Mouse (Mus musculus) c-Kit-positive CD71-positive TER-119-positive erythroid progenitor cells, embryonic 14.5 days (primary cell): ENCODE data around the gene Xrra1.
A peak's percentile ranks its signal among the peaks of the same experiment; 100 is the strongest.
"Not testable (repeated sequence)": the region's sequence is repeated elsewhere in the genome, so short reads cannot be mapped to it uniquely, and the experiment has no call there.

ENCODE experiments used
- DNase-seq: peaks from one replicate; pipeline ENCODE4 v3.0.0-alpha.2; 2013; ENCODE audit warnings: low spot score

The Xrra1 gene

DNA sequence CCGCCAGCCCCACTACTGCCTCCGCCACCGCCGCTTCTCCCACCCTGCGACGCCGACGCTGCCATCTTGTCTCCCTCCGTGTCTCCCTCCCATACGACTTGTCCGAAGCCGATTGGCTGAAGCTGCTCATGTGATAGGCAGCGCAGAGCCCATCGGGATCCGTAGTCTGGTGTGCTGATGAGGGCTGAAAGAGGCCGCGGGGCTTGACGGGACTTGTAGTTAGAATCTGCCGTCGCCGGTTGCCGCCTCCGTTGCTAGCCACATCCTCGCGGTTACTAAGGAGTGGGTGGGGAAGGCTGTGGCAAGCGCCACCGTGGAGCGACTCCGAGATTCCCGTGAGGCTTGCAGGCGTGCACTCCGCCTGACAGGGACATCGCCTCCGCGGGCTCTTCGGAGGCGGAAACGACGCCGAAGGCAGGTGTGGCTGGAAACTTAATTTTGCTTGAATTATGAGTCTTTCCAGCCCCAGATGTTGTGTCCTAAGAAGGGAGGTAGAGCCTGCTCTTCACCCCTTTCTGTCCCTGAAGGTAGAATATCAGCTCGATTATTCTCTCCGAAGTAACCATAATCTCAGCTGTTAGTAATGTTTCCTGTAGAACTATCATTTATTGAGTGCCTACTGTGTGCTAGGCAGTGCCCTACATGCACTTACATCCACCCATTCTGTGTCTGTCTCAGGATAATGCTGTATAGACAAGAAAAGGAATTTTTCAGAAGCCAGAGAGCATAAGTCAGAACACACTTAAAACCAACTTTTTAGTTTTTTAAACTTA lies at the start of gene Xrra1:
Gene Xrra1, plus strand, starts transcription at position 304 of the 773 bp plus-strand sequence.
- DNase-seq = peak; percentile 97

DNA sequence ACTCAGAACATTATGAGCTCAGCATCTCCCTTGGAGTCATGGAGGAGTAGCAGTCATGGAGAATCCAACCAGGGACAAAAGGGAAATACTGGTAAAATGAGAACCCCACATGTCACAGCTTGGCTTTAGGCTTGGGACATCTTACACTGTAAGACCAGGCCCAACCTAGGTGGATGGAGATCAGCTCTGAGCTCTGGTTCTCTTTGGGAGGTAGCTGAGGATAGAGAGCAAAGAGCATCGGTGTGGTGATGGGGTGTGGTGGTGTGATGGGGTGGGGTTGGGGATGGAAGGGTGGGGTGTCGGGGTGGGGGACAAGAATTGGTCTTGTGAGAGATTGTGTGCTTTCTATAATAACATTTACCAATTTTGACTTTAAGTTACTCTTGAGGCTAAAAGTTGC lies 48.1 kb upstream of the Xrra1 start:
- DNase-seq = no peak

DNA sequence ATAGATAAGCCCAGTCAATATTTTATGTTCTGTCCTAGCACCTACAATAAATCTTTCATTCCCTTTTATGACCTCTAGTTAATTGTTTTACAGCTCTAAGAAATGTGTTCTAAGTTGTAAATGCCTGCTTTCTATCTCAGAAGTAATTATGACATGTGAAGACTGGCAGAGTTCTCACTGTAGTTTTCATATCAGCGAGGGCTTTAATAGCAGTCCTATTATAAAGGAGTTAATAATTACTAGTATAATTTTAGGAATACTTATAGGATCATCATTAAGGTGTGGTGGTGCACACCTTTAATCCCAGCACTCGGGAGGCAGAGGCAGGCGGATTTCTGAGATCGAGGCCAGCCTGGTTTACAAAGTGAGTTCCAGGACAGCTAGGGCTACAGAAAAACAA lies 47.3 kb upstream of the Xrra1 start:
- no peak for DNase-seq

DNA sequence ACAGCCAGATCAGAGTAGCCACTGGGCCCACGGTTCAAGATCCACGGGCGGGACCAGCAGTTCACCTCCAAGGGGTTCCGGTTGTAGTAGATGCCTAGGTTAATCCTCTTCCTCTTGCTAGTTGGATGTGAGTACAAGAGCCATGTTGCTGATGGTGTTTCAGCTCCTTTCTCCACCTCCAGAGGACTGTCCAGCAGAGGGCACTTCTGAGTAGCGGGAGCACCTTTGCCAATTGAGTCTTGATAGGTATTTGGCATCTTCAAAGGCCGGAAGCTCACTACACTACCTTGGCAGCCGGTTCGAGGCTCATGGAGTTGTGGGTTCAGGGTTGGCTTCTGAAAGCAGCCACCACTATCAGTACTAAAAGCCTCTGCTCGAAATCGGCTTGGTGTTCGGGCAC lies 45.5 kb upstream of the Xrra1 start:
- DNase-seq = no peak

DNA sequence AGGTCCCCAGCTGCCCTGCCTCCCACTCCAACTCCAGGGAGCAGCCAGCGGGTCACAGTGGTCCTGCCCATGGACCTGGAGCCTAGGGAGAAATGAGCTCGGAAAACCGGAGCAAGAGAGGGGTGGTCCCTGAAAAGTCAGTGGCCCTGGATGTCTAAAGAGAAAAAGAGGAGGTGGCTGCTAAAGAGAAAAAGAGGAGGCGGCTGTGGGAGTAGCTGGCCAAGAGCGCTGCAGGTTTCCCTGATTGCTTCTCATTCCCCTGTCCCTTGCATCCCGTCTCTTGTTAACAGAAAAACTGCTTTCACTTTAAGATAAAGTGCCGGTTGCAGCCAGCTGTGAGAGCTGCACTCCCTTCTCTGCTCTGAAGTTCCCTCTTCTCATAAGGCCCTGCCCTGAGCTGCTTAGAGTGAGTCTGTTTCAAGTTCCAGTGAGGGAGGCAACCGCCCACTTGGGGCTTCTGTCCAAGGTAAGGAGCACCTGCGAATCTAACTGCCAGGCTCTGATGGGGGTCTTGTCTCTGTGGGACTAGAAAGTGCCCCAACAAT lies 40.7 kb upstream of the Xrra1 start:
- not testable (repeated sequence) for DNase-seq

DNA sequence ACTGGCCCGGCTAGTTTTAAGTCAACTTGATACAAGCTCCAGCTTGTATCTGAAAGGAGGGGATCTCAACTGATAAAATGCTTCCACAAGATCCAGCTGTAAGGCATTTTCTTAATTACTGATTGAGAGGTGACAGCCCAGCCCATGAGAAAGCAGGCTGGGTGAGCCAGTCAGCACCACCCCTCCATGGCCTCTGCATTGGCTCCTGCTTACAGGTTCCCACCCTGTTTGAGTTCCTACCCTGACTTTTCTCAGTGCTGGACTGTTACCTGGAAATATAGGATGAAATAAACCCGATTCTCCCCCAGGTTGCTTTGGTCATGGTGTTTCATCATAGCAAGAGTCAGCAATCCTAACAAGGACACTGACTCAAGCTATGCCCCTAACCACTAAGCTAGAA lies 37.0 kb upstream of the Xrra1 start:
- no peak for DNase-seq

DNA sequence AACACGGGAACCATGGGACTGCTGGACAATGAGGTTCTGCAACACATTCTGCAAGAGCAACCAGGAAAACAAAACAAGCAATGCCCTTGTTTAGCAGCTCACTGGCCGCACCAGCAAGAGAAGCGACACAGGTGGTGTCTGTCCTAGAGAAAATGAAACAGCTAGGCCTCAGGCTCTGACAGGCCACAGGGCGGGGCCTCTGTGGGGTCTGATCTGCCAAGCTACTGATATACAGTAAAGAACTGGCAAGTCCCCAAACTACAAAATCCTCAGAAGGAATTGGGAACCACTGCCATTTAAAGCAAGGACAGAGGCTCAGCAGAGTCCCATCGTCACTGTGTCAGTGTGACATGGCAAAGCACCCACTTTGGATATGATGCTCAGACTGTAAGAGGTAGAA lies 36.5 kb upstream of the Xrra1 start:
- peak; percentile 68 for DNase-seq

DNA sequence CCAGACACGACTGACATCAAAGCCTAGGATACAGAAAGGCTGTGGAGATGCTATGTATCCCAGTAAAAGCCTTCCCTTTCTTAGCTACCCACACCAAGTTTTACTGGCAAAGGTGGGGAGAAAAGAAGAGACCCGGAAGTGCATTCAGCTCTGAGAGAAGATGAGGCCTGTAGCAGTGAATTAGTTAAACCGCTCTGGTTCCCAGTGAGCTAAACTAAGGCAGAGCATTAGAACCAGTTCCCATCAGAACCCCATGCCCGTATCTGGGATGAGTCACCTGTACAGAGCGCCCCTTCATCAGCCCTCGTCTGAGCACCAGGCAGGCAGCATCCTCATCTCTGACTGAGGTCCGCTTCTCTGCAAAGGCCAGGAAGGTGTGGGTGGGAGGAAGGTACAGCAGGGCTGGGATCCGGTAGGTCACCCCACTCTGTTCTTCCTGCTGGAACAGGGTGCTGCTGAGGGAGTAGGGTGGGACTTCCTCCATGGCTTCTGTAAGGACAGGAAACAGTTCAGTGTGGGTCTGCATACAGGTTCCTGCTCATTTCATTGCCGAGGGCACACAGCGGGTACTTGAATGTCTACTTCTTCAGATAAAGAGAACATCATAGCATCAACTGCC lies 35.8 kb upstream of the Xrra1 start:
- no peak for DNase-seq

DNA sequence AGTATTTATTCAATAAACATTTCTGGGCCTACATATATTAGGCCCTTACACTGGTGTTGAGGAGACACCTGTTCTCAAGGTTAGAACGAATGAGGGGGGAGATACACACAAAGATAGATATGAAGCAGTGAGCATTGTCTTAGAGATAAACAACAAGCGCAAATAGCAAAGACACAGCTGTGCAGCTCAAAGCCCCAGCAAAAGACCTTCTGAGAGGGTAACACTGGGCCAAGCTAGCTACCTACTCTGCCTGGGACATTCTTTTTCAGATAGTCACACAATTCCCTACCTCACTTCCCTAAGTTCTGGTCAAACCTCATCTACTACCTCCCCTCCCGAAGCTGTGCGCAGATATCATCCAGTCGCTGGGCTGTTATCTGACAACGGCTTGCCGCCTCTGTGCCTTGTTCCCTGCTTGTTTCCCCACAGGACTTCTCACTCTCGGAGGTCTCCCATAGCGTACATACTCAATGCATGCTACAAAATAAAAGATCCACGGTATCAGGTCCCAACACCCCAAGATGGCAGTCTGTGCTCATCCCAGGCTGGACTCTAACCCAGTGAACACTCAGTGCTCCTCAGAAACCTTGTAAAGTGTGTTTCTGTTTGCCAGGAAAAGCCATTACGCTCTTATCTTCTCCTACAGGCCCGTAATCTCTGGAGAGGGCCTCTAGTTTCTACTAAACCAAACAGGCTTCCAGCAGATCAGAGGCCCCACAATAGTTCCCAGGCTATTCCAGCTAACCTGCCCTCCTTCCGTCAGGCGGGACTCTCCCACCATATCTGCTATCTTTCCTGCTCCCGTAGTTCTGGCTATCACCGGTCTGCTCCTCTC lies 34.0 kb upstream of the Xrra1 start:
- peak; percentile 82 for DNase-seq

DNA sequence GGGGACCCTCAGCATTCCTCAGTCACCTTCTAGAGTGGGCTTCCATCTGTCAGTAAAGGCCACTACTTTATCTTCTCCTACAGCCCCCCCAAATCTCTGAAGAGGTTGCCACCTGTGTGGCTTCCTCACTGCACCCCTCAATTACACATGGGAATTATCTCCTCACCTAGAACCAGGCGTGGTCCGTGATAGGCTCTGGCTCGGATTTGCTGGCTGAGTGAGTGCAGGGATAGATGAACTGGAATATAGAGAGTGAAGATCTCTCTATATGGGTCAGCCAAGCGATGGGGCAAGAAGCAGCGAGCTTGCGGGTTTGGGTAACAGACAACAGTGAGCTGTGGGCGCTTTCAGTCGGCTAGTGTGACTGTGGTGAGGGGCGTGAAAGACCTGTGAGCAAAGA lies 33.4 kb upstream of the Xrra1 start:
- no peak for DNase-seq

DNA sequence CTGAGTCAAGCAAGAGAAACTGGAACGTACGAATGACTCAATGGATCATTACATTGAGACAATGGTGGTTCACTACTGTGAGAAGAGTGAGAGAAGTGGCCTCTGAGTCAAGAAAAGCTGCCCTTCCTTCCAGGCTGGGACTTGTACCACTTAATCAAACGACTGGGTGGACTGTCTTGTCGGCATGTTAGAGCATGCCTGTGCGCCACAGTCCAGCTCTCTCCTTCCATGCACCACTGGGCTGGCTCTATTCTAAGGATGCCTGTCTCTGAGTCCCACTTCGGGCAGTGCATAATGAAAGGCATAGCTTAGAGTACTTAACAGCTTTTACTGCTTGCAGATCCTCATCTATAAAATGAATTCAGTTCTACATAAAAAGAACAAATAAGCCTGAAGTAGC lies 32.8 kb upstream of the Xrra1 start:
- no peak for DNase-seq

DNA sequence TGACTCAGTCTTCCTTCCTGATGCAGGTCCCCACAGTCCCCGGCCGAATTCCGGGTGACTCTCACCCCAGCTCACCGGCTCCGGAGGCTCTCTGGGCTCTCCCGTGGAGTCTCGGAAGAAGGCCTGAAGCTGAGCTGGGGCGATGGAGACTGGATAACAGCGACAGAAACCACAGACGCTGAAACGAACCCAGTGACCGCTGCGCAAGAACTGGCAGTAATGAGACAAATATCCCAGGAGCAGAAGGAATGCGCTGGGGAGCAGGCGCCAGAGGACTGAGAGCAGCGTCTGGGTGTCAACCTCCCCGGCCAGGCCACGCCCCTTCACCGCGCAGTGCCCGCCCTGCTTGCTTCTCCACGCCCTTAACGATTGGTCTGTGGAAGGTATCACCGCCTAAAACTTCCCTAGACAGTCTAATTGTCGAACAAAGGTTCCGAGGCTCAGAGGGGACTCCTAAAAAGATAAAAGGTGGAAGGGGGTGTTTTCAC lies 30.8 kb upstream of the Xrra1 start, which contains the start of gene Neu3:
Gene Neu3, minus strand, starts transcription at position 335 of the 488 bp plus-strand sequence.
- peak; percentile 93 for DNase-seq

DNA sequence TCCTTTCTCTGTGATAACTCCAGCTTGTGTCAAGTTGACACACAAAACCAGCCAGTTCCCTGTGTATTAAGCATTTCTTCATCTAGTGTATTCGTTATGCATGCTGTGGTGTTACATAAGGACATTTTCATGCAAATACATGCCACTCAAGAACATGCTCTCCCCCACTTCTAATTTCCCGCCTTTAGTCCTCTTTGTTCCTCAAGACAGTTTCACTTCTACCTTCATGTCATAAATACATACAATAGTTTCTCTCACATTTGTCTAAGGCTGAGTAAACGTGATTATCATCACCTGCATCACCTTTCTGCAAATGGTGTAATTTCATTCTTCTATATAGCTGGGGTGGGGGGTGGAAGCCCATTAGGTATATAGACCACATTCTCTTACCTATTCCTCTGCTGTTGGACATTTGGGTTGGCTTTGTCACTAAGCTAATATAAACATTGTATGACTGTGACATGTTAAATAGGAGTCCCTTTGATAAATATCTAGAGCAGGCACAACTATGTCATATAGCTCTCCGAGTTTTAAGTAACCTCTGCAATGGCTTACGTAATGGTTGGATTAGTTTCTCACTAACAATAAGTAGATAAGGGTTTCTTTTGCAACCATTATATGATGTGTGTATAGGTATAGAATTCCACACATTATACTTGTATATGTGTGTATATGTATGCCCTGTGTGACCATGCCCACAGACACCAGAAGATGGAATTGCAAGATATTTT lies 25.6 kb upstream of the Xrra1 start:
- DNase-seq = no peak

DNA sequence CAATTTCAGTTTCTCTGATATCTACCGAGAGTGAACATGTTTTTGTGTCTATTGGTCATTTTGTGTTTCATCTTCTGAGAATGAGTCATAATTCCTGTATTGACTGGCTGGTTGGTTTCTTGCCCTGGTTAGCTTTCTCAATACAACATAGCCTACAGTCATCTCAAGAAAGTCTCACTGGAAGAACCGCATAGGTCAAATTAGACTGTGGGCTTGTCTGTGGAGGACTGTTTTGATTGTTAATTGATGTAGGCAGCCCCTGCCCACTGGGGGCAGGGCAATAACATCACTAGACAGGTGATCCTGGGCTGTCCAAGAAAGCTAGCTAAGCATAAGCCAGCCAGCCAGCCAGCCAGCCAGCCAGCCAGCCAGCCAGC lies 25.1 kb upstream of the Xrra1 start:
- DNase-seq = no peak

DNA sequence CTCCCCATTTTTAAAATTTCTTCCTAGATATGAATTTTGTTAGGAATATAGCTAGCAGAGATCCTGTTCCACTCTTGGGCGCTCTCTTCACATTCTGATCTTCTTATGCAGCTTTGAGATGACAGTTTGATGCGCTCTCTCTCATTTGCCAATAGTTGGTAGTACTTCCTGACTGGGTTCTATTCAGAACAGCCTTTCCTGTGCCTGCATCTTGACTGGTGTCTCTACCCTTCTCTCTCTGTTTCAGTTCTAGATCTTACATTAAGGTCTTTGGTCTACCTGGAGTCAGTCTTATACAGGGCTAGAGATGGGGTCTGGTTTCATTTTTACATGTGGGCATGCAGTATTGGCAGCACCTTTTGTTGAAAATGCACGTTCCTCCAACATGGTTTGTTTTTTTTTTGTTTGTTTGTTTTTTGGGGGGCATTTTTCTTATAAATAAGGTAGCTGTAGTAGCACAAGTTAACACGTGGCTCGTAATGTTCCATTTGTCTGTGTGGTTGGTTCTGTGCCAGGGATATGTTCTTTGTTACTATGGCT lies 24.5 kb upstream of the Xrra1 start:
- DNase-seq = no peak

DNA sequence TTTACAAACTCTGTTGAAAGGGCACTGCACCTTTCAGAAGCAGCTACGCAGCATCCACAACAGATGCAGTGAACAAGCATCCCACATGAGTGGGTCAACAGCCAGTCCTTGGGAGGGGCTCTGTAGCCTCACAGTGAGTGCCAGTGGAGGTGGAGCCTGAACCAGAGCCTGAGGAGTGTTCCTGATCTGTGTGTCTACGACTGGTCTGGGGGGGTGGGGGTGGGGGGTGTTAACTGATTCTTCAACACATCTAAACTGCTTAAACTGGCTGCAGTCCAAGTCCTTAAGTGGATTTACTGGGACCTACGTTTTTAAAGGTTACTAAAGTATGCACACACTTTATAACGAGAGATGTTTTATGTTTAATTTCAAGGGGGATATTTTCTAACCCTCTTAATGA lies 22.1 kb upstream of the Xrra1 start:
- DNase-seq = no peak

DNA sequence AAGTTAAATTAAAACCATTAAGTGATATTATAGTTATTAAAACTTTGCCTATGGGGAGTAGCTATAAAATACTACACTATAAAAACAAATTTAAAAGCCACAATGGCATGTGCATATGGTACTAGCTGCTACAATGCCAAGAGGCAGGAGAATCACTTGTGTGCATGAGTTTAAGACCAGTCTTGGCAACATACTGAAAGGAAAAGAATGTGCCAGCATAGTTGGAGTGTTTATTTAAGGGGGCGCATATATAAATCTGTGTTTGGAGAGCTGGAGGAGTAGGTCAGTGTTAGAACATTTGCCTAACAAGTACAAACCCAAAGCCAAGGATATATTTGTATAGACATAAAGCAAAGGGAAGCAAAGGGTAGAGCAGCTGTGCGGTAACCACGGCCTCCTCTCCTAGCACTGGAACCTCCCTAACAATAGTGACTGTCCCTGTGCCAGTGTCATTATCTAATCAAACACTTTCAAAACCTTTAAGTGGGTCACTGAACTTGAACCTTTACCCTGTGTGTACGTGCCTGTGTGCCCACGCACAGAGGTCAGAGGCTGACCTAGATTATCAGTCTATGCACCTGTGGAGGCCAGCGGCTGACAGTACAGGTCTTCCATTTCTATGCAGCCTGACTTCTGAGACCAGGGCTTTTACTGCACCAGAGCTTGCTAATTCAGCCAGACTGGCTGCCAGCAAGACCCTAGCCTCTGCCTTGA lies 21.4 kb upstream of the Xrra1 start:
- DNase-seq = no peak

DNA sequence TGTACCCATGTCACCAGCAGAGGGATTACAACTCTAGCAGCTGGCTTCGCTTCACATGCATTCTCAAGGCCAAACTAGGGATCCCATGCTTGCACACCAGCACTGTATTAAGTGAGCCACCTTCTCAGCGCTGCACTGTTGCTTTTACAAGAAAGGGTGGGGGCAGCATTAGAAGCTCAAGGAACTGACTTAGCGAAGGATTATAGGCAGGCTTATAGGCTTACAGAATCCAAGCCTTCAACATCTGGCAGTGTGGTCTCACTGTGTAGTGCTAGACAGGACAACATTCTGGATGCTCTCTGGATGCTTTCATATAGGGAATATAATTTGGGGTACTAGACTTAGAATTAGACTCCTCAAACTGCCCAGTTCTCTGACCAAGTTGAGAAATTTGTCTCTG lies 20.7 kb upstream of the Xrra1 start:
- DNase-seq = no peak

DNA sequence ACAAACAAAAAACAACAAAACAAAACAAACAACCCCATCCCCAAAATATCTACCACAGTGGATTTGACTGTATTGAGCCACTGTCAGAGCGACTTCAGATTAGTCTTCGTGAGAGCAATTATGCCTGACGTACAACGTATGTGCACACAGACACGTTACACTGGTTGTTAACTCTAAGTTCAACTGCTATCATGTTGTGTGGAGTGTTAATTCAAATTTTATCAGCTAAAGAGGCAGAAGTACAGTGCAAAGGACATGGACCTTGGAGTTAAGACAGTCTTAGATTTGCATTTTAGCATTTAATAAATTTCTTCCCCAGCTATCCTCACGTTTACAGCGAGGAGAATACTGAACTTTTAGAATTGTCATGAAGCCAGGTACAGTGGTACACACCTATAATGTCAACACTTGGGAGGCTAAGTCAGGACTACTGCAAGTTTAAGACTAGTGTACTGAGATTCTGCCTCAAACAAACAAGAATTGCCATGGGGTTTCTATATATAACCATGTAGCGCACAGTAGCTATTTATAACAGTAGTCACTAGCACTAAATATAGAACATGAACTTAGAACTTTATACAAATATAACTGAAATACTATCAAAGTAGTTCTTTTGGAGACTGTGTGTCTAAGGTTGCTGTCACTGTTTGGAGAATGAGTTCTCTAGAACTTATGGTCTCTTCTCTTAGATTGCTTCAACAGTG lies 13.2 kb upstream of the Xrra1 start:
- DNase-seq = no peak

DNA sequence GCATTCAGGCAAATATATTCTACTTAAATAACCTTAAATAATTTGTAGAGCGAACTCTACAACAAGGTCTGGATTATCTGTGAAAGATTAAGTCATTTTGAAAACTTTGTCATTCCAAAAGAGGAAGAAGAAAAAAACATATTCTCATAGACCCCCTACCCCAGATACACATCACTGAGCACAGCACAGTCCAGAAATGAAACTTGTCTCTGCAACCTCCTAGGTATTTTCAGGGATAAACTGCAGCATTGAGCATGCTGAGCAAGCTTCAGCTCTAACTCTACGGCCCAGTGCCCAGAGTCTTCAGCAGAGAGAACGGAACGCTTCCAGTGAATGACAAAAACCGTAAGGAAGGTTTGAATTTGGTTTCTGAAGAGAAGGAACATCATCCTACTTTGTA lies 8.4 kb upstream of the Xrra1 start:
- DNase-seq = no peak
